Mouse (Mus musculus) E14TG2a.4 (cell line): ENCODE measurements at regions not wholly inside any gene's neighbourhood (a gene's known extent, or its start where the extent isn't known, plus 50 kb on each side); places are given as distances from the start of the nearest gene placed in this dataset.

ENCODE experiments used
- CTCF ChIP-seq: conservative IDR thresholded peaks from 2 replicates; pipeline ENCODE4 v1.5.1; 2014; ENCODE audit warnings: low read length
- NANOG ChIP-seq: IDR thresholded peaks from 2 replicates; pipeline ENCODE4 v1.6.1; 2014; ENCODE audit warnings: borderline replicate concordance, low read length, mixed read lengths

GRCm38 (mm10) chr1:47103321-47103988 lies 210.8 kb upstream of the Slc39a10 start:
- TF ChIP-seq CTCF = no peak
- no peak for TF ChIP-seq NANOG
